Mouse (Mus musculus): ENCODE measurements around the gene Atp5d. TPM values are rescaled to one million over a fixed set of nuclear protein-coding genes. Genes with fewer than 3 reads are reported as not detected.

Atp5d gene
- total and polyA plus RNA-seq, 2 experiments from 2014 or later = 154 to 633 TPM

GRCm38 (mm10) chr10:80140666-80141035 is 2.2 kb downstream of the Atp5d start, which contains the start of gene Cbarp:
Gene Cbarp, minus strand, starts transcription at chr10:80140835.
- ATAC-seq (no peak), DNase-seq (no peak)
- Histone ChIP-seq H3K4me3 (ENCODE audit: low read depth, low read length) (peak within 1 kb of the TSS; percentile 76), H3K36me3 (ENCODE audit: insufficient read depth) (peaks cover 20% of the 10 kb centered on the region), H3K9ac (peak within 1 kb of the TSS; percentile 48), H3K4me2 (ENCODE audit: low read depth) (peak within 1 kb of the TSS; percentile 95), H3K27me3 (ENCODE audit: insufficient read depth, low read length) (no peaks in the 10 kb centered on the region), H3K27ac (ENCODE audit: low read depth, low read length) (peak within 1 kb of the TSS; percentile 96), H3K4me1 (ENCODE audit: insufficient read depth) (peaks cover 17% of the 10 kb centered on the region), H3K9me3 (ENCODE audit: low read length) (no peaks in the 10 kb centered on the region)
- no peak for TF ChIP-seq CTCF (IDR thresholded peaks at IDR 0.05; ENCODE audit: low read depth)
- WGBS = 63% methylated on average over 10 of the region's 10 CpGs

- Histone ChIP-seq H3K9ac (peak overlapping the region; percentile 48), H3K36me3 (ENCODE audit: insufficient read depth) (peaks cover 18% of the 10 kb centered on the region)
- under 1% methylated on average over 29 of the region's 29 CpGs for WGBS
Measured at GRCm38 (mm10) chr10:80141243-80141642, 2.8 kb downstream of the Atp5d start.

GRCm38 (mm10) chr10:80141786-80142529 is 3.5 kb downstream of the Atp5d start:
- Histone ChIP-seq H3K4me3 (ENCODE audit: low read depth, low read length) (peak overlapping the region; percentile 76), H3K36me3 (ENCODE audit: insufficient read depth) (peaks cover 18% of the 10 kb centered on the region), H3K9ac (peak overlapping the region; percentile 92), H3K4me2 (ENCODE audit: low read depth) (peak overlapping the region; percentile 95), H3K9me3 (ENCODE audit: low read length) (no peaks in the 10 kb centered on the region), H3K27ac (ENCODE audit: low read depth, low read length) (peak overlapping the region; percentile 81), H3K27me3 (ENCODE audit: insufficient read depth, low read length) (no peaks in the 10 kb centered on the region), H3K4me1 (ENCODE audit: insufficient read depth) (peaks cover 13% of the 10 kb centered on the region)
- 2% methylated on average over 43 of the region's 43 CpGs for WGBS
- DNase-seq (peak; percentile 99), ATAC-seq (peak; percentile 89)
- 0 out of 2 replicates have a peak, but pooled peaks have one; percentile 17 for TF ChIP-seq CTCF (IDR thresholded peaks at IDR 0.05; ENCODE audit: low read depth)

More at GRCm38 (mm10) chr10:80141243-80141642, 2.8 kb downstream of the Atp5d start:
- Histone ChIP-seq H3K4me3 (ENCODE audit: low read depth, low read length) (peak overlapping the region; percentile 76), H3K4me2 (ENCODE audit: low read depth) (peak overlapping the region; percentile 95), H3K4me1 (ENCODE audit: insufficient read depth) (peaks cover 17% of the 10 kb centered on the region), H3K27me3 (ENCODE audit: insufficient read depth, low read length) (no peaks in the 10 kb centered on the region), H3K9me3 (ENCODE audit: low read length) (no peaks in the 10 kb centered on the region), H3K27ac (ENCODE audit: low read depth, low read length) (peak overlapping the region; percentile 81)
- peak; percentile 60 for ATAC-seq
- DNase-seq = peak; percentile 95
- peak; percentile 72 for TF ChIP-seq CTCF (IDR thresholded peaks at IDR 0.05; ENCODE audit: low read depth)

DNA sequence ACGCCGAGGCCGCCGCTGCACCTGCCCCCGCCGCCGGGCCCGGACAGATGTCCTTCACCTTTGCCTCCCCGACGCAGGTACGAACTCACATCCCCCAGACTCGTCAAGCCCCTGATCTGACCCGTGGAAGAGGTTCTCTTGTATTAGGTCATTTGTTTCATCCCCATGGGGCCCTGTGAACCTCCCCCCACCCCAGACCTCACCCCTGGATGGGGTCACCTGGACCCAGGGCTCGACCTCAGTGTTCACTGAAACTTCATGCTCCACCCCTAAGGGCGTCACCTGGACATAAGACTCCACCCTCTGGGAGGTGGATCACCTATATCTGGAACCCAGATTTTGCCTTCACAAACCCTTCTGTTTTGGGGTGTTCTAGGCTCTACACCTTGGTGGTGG is 4.1 kb downstream of the Atp5d start:
- under 1% methylated on average over 15 of the region's 15 CpGs for WGBS
- Histone ChIP-seq H3K4me1 (ENCODE audit: insufficient read depth) (peaks cover 8% of the 10 kb centered on the region; the same call in 1 of the 2 replicates), H3K4me3 (ENCODE audit: low read depth, low read length) (peak overlapping the region; percentile 76)

DNA sequence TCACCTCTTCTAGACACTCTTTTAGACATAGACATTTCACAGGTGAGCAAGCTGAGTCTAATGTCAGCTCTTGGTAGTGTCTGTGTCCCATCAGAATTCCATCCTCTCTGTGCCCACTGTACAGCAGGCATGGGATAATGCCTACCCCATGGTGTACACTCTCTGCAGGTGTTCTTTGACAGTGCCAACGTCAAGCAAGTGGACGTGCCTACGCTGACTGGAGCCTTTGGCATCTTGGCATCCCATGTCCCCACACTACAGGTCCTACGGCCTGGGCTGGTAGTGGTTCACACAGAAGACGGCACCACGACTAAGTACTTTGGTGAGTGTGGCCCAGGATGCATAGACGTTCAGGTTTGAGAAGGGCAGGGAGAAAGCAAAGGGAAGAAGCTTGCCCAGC is 5.2 kb downstream of the Atp5d start:
- H3K9ac ChIP-seq = no peak overlapping the region
- no peak overlapping the region for H3K4me2 ChIP-seq (ENCODE audit: low read depth)
- H3K9me3 ChIP-seq (ENCODE audit: low read length) = no peaks in the 10 kb centered on the region
- TF ChIP-seq CTCF (IDR thresholded peaks at IDR 0.05; ENCODE audit: low read depth) = no peak
- no peaks in the 10 kb centered on the region for H3K27me3 ChIP-seq (ENCODE audit: insufficient read depth, low read length)
- H3K4me3 ChIP-seq (ENCODE audit: low read depth, low read length) = no peak overlapping the region
- peaks cover 18% of the 10 kb centered on the region for H3K36me3 ChIP-seq (ENCODE audit: insufficient read depth)
- 89% methylated on average over 7 of the region's 7 CpGs for WGBS
- ATAC-seq = no peak
- H3K27ac ChIP-seq (ENCODE audit: low read depth, low read length) = no peak overlapping the region
- no peak for DNase-seq
- H3K4me1 ChIP-seq (ENCODE audit: insufficient read depth) = peaks cover 8% of the 10 kb centered on the region; the same call in 1 of the 2 replicates

More for the DNA sequence above, 4.1 kb downstream of the Atp5d start:
- no peaks in the 10 kb centered on the region for H3K9me3 ChIP-seq (ENCODE audit: low read length)
- TF ChIP-seq CTCF (IDR thresholded peaks at IDR 0.05; ENCODE audit: low read depth) = no peak
- peaks cover 18% of the 10 kb centered on the region for H3K36me3 ChIP-seq (ENCODE audit: insufficient read depth)
- H3K4me2 ChIP-seq (ENCODE audit: low read depth) = peak overlapping the region; percentile 95
- ATAC-seq (no peak), DNase-seq (no peak)
- peak overlapping the region; percentile 92 for H3K9ac ChIP-seq
- H3K27me3 ChIP-seq (ENCODE audit: insufficient read depth, low read length) = no peaks in the 10 kb centered on the region
- peak overlapping the region; percentile 81 for H3K27ac ChIP-seq (ENCODE audit: low read depth, low read length)

GRCm38 (mm10) chr10:80144159-80144558 is 5.7 kb downstream of the Atp5d start:
- no peak for ATAC-seq
- no peaks in the 10 kb centered on the region for H3K9me3 ChIP-seq (ENCODE audit: low read length)
- no peak overlapping the region for H3K9ac ChIP-seq
- no peak overlapping the region for H3K27ac ChIP-seq (ENCODE audit: low read depth, low read length)
- no peaks in the 10 kb centered on the region for H3K27me3 ChIP-seq (ENCODE audit: insufficient read depth, low read length)
- DNase-seq = no peak
- WGBS = 94% methylated on average over 12 of the region's 12 CpGs
- peaks cover 8% of the 10 kb centered on the region; the same call in 1 of the 2 replicates for H3K4me1 ChIP-seq (ENCODE audit: insufficient read depth)
- no peak overlapping the region for H3K4me2 ChIP-seq (ENCODE audit: low read depth)
- H3K36me3 ChIP-seq (ENCODE audit: insufficient read depth) = peaks cover 18% of the 10 kb centered on the region
- no peak for TF ChIP-seq CTCF (IDR thresholded peaks at IDR 0.05; ENCODE audit: low read depth)
- H3K4me3 ChIP-seq (ENCODE audit: low read depth, low read length) = no peak overlapping the region
